Mouse (Mus musculus) adrenal gland, postnatal 36 days (tissue): ENCODE measurements around the gene Smarcb1. TPM values are rescaled to one million over a fixed set of nuclear protein-coding genes. Genes with fewer than 3 reads are reported as not detected.

Experiments
- DNase-seq, 2 experiments: peaks; one replicate each; pipeline ENCODE4 v3.0.0; 2021; ENCODE audit warnings: mixed read lengths in 1 of 2
- long read RNA-seq, 2 experiments: library from polyadenylated mRNA; stranded (forward); transcript quantifications; one replicate each; pipeline ENCODE4 v2.0.0; 2021; ENCODE audit warnings: borderline sequencing depth in 2 of 2
- total RNA-seq, 2 experiments: library from RNA; stranded (reverse); gene quantifications; 2 replicates each; pipeline ENCODE4 v1.2.3; 2021

Gene Smarcb1
- 10 to 100 TPM; 77.5 to 89.1 TPM for total RNA-seq
- long read RNA-seq, experiment 1, transcript Smarcb1-202 (9 exons, 1,622 nt), result minor isoform, 62 of 150 reads
- long read RNA-seq, experiment 1, transcript Smarcb1-201 (9 exons, 1,660 nt), result major isoform, 71 of 150 reads
- long read RNA-seq, experiment 1, partial matches to known transcripts, result 14 of 150 reads
- long read RNA-seq, experiment 1, other reads (novel, unspliced or antisense), result 3 of 150 reads
- long read RNA-seq, experiment 2, full-length matches to known transcripts, result 56 of 65 reads
- long read RNA-seq, experiment 2, partial matches to known transcripts, result 8 of 65 reads
- long read RNA-seq, experiment 2, other reads (novel, unspliced or antisense), result 1 of 65 reads

DNA sequence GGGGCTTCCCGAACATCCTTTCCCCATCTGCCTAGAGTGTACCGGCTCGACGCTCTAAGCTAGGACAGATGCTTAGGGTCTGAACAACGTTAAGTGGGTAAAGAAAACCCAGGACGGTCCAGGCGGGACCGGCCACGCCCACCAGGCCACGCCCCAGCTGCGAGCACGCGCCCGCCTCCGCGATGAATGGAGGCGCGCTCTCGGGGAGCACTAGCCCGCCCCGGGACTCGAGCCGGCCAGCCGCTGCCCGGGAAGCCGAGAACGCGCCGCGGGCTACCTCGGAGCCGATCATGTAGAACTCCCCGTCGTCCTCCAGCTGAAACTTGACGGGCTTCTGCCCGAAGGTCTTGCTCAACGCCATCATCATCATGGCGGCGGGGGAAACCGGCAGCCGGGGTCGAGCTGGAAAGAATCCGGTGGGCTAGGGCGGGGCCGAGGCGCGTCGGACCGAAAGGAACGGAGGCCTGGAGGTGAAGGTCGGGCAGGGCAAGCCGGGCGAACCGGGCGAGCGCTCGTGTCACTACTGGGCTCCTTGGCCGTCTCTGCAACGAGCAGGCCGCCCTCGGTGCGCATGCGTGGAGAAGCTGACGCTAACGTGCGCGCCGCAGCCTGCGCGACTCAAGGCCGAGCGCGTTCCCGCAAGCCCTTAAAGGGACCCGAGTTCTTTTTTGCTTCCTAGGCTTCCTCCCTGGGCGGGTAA lies at the start of gene Smarcb1:
Gene Smarcb1, minus strand, starts transcription at position 592 of the 700 bp plus-strand sequence.
- peak; percentile 95 for DNase-seq

DNA sequence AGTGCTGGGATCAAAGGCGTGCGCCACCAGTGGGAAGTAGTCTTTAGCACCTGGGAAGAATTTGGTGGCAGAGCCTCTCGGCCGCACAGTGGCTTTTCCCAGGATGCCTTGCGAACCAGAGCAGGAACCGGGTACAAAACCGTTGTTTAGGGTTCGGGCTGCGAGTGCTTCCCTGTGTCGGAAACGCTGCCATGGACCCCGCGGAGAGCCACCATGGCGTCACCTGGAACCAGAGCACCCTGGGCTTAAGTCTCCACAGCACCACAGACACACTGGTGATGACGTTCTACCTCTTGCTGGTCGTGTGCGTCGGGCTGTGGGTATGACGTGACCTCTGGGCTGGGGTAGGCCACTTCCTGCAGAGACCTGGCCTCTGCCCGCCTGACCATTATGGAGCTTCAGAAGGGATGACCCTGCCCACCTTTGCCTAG lies 33.0 kb upstream of the Smarcb1 start, which contains the start of gene Gm5134:
Gene Gm5134, plus strand, starts transcription at position 134 of the 431 bp plus-strand sequence.
- DNase-seq, result no peak

DNA sequence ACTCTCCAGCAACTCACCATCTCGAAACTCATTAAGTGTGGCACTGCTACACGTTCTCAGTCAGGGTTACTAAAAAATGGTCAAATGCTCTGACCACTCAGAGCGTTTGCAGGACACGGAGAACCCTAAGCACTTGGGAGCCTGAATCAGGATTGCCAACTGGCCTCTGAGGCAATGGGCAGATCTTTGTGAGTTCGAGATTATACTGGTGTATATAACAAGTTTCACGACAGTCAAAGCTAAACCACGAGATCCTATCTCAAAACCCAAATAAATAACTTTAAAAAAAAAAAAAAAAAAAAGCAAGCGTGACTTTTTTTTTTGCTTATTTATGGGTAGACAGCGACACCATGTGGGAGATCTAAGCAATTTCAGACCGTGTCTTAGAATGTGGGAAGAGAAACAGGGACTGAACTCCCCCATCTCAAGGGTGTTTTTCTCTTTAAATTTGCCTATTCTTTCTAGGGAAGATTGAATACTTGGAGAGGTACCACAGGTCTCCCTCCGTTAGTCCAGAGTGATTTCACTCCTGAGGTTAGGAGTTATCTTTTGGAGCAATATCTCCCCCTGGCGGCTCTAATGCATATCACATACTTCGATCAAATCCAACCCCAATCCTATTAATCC lies 30.1 kb upstream of the Smarcb1 start:
- DNase-seq, result peak in 1 of 2 experiments; percentile 67

DNA sequence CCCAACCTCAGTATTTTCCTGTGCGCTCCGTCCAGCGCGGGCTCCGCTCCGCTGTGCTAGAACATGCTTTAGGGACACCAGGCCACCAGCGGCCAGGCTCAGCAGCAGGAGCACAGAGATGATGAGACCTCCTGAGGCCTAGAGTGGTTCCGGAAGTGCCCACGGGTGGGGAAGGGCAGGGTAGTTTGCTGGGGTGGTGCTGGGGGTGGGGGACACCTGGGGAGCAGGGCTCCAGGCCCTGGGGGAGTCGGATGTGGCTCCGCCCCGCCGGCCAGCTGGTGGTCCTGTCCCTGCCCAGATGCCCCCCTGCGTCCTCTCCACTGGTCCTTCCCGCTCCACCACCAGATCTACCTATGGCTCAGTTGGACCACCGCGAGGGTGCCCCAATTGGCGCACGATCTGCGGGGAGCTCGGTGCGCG lies 29.4 kb upstream of the Smarcb1 start:
- DNase-seq, result peak; percentile 42 to 61

DNA sequence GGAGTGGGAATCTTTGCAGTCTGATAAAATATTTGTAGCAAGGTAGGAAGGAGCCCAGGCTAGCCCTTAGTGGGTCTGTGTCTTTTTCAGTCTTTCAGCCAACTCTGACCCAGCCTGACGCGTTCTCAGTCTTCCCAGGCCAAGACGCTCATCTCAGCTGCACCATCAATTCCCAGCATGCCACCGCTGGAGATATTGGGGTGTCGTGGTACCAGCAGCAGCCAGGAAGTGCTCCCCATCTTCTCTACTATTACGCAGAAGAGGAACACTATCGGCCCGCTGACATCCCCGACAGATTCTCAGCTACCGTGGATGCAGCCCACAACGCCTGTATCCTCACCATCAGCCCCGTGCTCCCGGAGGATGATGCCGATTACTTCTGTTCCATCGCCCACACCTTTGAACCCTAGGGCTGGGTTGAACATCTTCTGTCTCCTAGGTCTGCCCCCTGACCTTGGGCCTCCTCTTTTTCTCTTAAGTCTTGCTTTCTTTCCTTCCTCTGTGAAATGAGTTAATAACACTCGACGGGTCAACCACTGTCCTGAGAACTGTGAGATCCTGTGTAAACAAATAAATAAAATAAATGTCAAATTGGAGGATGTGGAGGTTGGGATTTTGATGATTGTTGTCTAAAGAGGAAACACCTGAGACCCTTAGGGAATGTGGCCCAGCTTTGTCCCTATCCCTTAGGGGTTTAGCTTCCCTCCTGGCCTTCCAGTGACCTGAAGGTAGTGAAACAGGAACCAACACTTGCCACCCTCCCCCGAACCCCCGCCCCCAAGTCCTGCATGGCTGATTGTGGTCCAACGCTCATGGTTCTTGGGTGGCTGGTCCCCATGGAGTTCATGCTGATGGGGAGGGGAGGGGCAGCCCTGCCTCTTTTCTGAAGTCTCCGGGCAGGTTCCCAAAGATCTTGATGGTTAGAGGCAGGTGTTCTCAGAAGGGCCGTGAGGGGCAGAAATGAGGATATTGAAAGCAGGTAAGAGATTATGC lies 27.9 kb upstream of the Smarcb1 start:
- no peak for DNase-seq

DNA sequence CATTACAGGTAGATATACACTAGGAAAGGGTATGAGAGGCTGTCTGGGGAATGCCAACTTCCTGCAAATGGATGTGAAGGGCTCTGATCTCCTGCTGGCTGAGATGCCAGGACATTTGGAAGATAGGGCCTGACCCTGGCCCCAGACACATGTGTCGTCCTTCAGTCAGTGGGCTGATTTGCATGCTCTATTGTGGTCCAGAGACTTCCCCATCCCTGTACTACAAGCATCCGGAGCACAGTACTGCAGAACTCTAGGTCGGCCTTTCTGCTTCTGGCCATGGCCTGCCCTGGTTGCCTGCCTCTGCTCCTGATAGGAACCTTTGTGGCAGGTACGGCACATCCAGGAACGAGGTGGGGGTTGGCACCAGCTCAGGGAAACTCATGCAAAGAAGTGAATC lies 26.7 kb upstream of the Smarcb1 start:
- DNase-seq, result no peak

DNA sequence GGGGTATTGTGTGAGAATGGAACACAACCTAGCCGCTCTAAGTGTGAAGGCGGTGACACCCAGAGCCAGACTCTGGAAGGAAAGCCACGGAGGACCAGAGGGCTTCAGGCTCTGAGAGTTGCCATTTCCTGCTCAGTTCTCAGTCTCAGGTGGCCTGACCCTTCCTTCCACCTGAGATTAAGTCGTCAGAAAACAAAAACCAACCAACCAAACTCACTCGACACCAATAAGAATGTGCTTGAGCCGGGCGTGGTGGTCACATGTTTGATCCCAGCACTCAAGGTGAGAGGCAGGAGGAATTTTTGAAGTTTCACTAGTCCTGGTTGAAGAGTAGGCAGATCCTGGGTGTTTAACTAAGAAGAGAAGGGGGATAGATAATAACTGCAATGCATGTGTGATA lies 24.5 kb upstream of the Smarcb1 start:
- no peak for DNase-seq

DNA sequence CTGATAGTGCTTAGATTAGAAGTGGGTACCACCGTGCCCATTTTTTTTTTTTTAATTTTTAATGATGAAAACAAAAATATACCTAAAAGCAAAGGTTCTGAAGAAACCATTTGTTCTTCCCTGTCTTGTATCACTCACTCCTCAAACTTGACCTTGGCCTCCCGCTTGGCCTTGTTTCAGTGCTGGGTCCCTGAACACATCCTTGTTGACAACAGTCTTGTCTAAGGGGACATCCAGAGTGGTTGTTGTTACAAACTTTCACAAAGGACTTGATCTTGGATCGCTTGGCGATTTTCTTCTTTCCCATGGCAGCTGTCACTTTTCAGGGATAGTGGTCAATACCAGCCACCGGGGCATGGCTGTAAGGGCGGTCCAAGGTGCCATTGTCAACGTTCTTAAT lies 23.8 kb upstream of the Smarcb1 start:
- DNase-seq, result no peak

DNA sequence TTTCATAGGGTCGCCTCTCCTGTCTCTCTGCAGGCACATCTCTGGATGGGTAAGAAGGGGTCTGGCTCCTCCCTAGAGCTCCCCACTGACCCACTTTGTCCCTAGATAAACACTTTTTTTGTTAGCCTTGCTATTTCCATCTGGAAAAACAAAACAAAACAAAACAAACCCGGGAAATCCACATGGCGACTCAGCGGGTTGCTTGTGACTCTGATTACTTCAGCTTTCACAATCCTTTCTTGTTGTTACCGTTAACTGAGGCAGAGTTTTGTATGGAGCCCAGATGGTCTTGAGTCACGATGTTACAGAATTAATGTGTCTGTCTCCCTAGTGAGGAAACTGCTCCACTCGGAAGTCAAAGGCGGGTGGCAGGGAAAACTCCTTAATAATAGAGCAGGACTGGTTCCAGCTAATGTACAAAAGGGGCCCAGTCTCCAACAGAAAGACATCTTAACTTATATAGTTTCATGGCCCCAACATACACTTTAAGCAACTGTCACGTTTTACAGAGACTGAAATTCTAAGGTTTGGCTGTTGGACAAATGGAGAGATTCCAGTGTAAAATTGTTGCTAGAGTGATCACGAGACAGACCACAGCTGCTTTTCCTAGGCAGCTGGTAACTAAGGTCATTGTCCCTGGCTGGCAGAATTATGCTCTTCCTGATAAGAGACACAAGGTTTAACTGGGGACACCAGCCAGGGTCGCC lies 22.8 kb upstream of the Smarcb1 start:
- peak; percentile 44 to 54 for DNase-seq

DNA sequence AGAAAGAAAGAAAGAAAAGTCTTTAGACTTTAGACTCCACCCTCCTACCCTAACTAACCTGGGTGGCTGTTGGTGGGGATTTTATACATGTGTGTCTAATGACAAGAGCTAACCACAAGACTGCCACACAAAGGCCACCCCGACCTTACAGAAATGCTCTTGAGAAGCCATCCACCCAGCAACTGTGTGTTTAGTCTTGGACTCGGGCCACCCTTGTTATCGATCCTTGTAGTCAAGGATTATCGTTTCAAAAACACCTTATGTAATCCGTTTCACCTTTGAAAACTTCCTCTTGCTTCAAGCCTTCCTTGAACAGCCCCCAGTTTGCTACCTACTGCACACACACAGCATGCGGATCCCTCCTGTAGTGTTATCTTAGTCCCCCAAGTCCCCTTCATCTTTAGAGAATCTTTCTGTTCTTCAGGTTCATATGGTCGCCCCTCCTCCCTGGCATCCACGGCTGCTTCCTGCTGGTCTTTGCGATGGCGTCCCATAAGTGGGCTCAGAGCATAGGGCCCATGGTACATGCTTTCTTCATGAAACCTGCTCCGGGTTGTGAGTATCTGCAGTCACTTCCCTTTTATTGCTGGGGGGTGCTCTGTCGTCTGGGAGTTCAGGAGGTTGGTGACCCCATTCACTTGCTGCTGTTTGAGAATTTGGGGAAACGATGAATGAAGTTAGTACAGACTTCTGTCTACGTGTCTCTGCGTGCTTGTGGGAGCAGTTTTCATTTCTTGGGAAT lies 21.5 kb upstream of the Smarcb1 start, which contains the start of gene Vpreb3:
Gene Vpreb3, plus strand, starts transcription at position 322 of the 742 bp plus-strand sequence.
- DNase-seq, result no peak

DNA sequence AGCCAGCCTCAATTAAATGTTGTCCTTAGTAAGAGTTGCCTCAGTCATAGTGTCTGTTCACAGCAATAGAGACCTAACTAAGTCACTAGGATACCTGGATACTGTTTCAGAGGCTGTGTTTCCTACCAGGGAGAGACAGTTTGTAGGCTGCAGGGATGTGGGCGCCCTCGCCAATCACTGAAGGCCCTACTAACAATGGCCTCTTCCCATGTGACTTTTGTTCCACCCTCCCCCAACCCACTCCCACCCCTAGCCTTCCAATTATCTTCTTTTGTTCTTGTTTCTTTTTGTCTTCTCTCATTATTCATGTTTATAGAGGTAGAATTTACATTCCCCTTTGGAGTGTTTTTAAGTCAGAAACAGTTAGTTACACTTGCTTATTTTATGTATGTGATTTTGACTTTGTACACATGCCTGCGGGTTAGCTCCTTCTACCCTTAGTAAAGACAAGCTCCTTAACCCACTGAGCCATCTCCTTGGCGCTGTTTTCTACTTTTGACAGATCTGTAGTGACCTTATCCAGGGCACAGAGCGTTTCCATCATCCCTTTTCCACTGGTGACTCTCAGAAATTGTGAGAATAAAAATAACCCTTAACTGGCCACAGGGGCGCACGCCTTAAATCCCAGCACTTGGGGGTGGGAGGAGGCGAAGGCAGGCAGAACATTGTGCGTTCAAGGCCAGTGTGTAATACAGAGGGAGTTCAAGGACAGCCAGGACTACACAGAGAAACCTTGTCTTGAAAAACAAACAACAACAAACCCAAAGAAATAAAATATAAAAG lies 19.8 kb upstream of the Smarcb1 start:
- DNase-seq, result no peak

DNA sequence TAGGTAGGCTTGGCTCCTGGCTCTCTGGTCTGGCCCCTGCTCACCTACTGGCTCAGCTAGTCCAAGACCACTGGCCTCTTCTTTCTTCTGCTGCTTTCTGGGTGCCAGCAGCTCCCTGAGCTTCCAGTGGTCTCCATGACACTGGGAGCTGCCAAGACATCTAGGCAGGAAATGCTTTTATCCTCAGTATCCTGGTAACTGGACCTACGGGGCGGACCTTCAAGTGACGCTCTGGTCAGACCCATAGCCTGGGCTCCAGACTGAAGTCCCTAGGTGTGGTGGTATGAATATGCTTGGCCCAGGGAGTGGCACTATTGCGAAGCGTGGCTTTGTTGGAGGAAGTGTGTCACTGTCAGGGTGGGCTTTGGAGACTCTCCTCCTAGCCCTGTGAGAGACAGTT lies 19.1 kb upstream of the Smarcb1 start, which contains the start of gene Gm867:
Gene Gm867, minus strand, starts transcription at position 153 of the 400 bp plus-strand sequence.
- DNase-seq, result no peak

DNA sequence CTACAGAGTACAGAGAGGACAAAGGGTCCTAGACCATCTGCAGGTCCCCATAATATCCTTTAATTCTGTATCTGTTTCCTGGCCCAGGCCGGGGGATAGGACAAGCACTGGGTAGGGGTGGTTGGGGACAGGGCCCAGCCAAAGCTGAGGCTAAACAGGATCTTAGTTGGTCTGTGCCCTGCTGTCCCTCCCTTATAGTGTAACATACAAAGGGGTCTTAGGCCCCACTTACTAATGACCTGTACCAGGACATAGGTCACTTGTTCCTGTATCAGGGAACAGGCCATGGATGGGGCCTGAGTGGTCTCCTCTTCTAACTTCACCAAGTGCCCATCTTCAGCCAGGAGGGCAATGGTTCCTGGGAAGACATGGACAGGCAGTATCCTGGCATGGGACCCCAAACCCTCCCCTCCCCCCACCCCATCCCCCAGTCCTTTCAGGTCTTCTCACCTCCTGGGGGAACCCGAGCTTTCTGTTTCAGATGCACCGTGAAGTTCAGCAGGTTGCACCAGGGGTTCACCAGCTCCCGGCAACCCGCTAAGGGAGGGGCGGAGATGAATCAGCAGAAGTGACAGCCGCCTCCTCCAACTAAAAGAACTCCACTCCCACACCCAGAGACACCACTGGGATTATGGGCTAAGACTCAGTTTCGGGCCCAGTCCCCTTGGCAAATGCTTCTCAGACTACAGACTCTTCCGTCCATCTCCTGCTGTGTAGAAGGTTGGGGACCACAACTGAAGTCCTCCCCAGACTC lies 18.2 kb upstream of the Smarcb1 start:
- peak; percentile 39 to 67 for DNase-seq

DNA sequence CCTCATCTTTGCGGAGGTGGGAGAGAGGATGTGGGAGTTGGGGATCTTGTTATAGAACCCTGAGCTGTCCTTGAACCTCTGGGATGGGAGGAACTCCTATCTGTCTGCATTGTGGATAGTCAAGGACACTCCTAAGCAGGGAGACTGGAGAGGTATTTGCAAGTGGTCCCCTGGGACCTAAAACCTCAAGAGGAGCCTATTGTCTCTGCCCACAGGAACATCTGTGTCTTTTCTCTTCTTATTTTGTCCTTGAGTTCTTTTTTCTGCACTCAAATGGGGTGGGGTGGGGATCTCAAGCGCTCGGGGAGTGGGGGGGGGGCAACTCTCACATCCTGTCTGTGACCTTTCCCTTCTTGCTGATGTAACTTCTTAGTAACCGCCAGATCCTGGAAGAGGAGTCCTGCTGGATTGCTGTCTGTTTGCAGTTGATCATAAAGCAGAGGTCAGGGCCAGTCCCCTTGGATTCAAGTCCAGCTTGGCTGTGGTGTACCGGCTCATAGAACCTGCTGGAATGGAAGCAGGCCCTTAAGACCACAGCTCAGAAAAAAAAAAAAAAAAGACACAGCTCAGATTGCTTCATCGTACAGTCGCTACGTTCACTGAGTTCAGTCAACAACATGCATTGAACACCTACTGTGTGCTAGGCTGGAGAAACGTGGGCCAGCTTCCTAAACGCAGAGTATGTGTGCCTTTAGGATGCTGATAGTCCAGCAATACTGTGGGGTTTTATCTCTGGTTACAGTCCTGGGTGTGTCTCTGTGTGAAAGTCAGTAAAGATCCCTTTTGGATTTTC lies 16.6 kb upstream of the Smarcb1 start:
- peak; percentile 68 to 75 for DNase-seq

DNA sequence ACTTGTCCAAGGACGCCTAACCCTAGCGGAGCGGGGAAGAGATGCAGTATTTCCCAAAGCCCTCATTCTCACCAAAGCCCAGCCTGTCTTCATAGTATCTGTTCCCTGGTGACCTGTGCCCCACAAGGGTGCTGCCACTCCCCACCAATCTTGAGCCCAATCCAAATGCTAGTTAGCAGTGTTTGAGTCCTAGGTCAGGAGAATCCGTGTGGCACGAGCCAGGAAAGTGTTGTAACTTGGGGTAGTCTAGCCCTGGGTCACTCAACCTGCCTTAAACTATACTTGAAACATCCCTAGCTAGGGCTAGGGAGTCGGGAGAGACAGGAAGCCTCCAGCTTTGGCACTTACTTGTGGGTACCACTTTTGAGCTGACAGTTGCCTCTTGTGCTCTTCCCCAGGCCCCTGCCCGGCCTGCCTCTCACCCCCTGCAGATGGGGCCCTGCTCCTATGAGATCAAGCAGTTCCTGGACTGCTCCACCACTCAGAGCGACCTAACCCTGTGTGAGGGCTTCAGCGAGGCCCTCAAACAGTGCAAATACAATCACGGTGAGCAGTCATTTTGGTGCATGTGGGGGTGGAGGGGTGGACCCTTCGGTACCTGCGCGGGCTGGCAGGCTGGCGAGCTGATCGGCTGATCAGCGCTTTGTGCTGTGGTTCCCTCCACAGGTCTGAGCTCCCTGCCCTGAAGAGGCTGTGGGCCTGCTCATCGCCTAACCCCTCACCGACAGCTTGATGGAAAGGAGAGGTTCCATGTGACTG lies 15.7 kb upstream of the Smarcb1 start:
- DNase-seq, result peak; percentile 35 to 55

DNA sequence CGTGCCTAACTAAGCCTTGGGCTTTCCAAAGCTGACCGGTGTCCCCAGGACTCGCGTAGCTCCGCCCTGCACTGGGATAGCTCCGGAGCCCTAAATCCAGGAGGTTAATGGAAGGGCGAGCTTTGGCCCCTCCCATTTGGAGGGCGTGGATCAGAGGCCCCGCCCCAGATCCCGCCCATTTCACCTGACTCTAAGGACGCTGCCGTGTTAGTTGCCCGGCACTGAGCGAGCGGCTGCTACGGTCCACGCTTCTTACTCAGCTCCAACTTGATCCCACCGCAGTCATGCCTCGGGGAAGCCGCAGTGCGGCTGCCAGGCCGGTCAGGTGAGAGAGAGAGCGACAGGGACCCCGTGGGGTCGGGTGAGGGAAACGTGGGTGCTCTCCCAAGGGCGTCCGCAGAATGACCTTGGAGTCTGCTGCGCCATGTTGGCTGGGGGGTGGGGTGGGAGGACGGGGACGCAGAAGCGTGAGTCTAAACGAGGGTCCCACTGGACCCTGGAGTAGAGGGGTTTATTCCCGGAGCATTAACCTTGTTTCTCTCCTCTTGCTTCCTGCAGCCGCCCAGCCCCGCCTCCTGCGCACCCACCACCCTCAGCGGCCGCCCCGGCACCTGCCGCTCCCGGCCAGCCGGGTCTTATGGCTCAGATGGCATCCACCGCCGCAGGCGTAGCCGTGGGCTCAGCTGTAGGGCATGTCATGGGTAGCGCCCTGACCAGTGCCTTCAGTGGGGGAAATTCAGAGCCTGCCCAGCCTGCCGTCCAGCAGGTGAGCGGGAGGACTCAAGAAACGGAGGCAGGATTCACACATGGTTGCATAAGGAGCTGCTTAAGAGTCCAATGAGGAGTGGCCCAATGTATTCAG lies 14.5 kb upstream of the Smarcb1 start, which contains the start of gene Mmp11:
Gene Mmp11, minus strand, starts transcription at position 817 of the 862 bp plus-strand sequence.
- peak; percentile 87 to 89 for DNase-seq
